Mouse (Mus musculus): ENCODE measurements around the gene Ttc5.
"Not testable (repeated sequence)": the region's sequence is repeated elsewhere in the genome, so short reads cannot be mapped to it uniquely, and the experiment has no call there.

Gene Ttc5

GRCm38 (mm10) chr14:50771342-50771741 lies 14.0 kb downstream of the Ttc5 start:
- no peak for DNase-seq (ENCODE audit: low spot score in 2 of 2)

- no peak for DNase-seq (ENCODE audit: low spot score in 2 of 2)
Measured at GRCm38 (mm10) chr14:50765736-50766135, 19.6 kb downstream of the Ttc5 start.

GRCm38 (mm10) chr14:50758416-50759085 lies 26.8 kb downstream of the Ttc5 start:
- DNase-seq (ENCODE audit: low spot score in 2 of 2), result no peak

- DNase-seq (ENCODE audit: low spot score in 2 of 2), result no peak
Measured at GRCm38 (mm10) chr14:50744994-50745393, 40.3 kb downstream of the Ttc5 start, which contains the start of gene Olfr749. Gene Olfr749 (minus strand): TSS chr14:50745094.

- DNase-seq (ENCODE audit: low spot score in 2 of 2), result no peak
Measured at GRCm38 (mm10) chr14:50741584-50741983, 43.7 kb downstream of the Ttc5 start.

GRCm38 (mm10) chr14:50740334-50740733 lies 45.0 kb downstream of the Ttc5 start:
- DNase-seq (ENCODE audit: low spot score in 2 of 2), result no peak

- not testable (repeated sequence) for DNase-seq (ENCODE audit: low spot score in 2 of 2)
Measured at GRCm38 (mm10) chr14:50722371-50722770, 62.9 kb downstream of the Ttc5 start.

GRCm38 (mm10) chr14:50719875-50720274 lies 65.4 kb downstream of the Ttc5 start:
- not testable (repeated sequence) for DNase-seq (ENCODE audit: low spot score in 2 of 2)
